Mouse (Mus musculus) brain, embryonic 14.5 days (tissue): ENCODE data around the gene Xcl1.

Experiments
- CTCF ChIP-seq: fragments of 200-500 bp; IDR thresholded peaks from 2 replicates; pipeline ENCODE4 v1.5.1; 2012; ENCODE audit warnings: inconsistent platforms, mild to moderate bottlenecking, moderate library complexity, borderline replicate concordance; ENCODE audit not compliant: insufficient read depth, insufficient read length; ENCODE audit errors: extremely low read depth
- POLR2A ChIP-seq: fragments of 200-500 bp; IDR thresholded peaks from 2 replicates; pipeline ENCODE4 v1.6.1; 2012; ENCODE audit warnings: mild to moderate bottlenecking, inconsistent platforms, borderline replicate concordance; ENCODE audit not compliant: poor library complexity, insufficient read depth, insufficient read length, severe bottlenecking; ENCODE audit errors: extremely low read depth

DNA sequence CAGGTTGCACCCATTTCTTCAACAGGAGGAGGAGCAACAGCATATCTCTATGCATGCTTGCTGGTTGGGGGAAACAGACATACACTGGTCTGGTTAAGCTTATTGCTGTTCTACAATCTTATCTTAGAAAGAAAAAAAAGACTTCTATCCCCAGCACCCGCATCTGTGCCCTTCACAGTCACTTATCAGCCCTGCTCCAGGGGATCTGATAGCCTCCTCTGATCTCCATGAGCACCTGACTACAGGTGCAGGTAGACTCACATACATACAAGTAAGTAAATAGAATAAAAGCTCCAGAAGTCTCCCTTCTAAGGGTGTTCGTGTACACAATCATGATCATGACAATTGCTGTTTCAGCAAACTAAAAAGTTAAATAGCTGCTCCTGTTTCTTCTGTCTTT, 733 bp upstream of the Xcl1 start:
- TF ChIP-seq CTCF (no peak), POLR2A (no peak)
